Mouse (Mus musculus) lung, postnatal 0 days (tissue): ENCODE measurements around the gene Rab15.

Experiments
- CTCF ChIP-seq: IDR thresholded peaks from 2 replicates; pipeline ENCODE4 v1.5.1; 2016; ENCODE audit warnings: antibody characterized with exemption, mild to moderate bottlenecking
- EP300 ChIP-seq: IDR thresholded peaks from 2 replicates; pipeline ENCODE4 v1.6.1; 2016; ENCODE audit warnings: antibody characterized with exemption, mild to moderate bottlenecking, control low read depth

- TF ChIP-seq CTCF = no peak
- TF ChIP-seq EP300 = no peak
These were observed 14.9 kb downstream of the Rab15 start for GRCm38 (mm10) chr12:76807796-76808195.
